Mouse (Mus musculus): ENCODE data around the gene Slc16a13. TPM values are rescaled to one million over a fixed set of nuclear protein-coding genes. Genes with fewer than 3 reads are reported as not detected.

Gene Slc16a13
- polyA plus RNA-seq, 1 experiment from 2014 or later = 10.9 TPM

DNA sequence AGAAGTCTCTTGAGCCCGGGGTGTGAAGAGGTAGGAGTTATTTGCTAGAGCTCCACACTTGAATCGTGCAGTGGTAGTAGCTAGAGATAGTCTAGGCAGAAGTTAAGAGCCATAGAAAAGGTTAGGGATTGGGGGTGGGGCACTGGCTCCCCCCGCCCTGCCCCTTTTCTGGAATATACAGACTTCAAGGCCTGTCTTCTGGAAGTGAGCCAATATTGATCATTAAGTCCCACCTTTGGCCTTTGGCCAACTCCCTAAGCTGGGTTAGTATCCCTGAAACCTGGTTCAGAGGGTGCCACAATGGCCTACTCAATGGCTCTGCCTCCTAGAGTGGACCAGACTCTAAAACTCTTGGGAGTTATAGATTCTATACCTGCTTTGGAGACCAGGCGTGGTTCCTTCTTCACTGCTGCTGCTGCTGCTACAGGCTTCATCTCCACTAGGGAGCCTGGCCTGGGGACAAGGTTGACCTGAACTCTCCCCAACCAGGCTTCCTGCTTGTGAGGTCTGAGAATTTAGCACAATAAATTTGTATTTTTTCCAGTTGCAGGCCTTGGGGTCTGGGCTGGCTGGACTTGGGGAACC is 6.9 kb upstream of the Slc16a13 start:
- H3K27me3 ChIP-seq (ENCODE audit: control insufficient read depth, insufficient read depth, low read length) = peaks cover 51% of the 10 kb centered on the region
- H3K36me3 ChIP-seq (ENCODE audit: control insufficient read depth, insufficient read depth, low read length) = no peaks in the 10 kb centered on the region
- ATAC-seq (ENCODE audit: low FRiP score) = no peak
- no peak overlapping the region for H3K27ac ChIP-seq (ENCODE audit: low read depth, low read length)
- 91% methylated on average over 4 of the region's 4 CpGs for WGBS
- H3K9me3 ChIP-seq (ENCODE audit: control insufficient read depth, low read length) = no peaks in the 10 kb centered on the region
- peaks cover 4% of the 10 kb centered on the region; the same call in 1 of the 2 replicates for H3K4me1 ChIP-seq (replicated peaks; ENCODE audit: control insufficient read depth, insufficient read depth, low read length)
- H3K4me2 ChIP-seq (replicated peaks; ENCODE audit: low read depth, low read length) = no peak overlapping the region
- DNase-seq (ENCODE audit: low spot score) = no peak
- no peak overlapping the region for H3K4me3 ChIP-seq (ENCODE audit: low read depth, low read length)
- H3K9ac ChIP-seq (ENCODE audit: low read depth, low read length) = no peak overlapping the region

DNA sequence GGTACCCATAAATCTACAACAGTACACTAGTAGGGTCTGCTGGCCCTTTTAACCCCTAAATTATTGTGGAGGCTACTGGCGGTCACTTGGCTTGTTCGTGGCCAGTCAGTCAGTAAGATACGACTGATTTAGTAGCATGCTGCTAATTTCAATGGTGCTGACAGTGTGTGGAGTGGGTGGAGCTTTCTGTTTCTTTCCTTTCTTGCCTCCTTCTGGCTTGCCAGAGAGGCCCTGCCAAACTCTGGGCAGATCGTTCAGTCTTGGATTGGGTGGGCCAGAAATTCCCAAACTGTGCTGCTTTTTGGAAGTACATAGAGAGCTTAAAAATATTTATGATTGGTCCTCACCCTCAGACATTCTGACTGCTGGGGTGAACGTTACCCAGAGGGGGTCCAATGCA is 6.3 kb upstream of the Slc16a13 start:
- Histone ChIP-seq H3K4me2 (replicated peaks; ENCODE audit: low read depth, low read length) (no peak overlapping the region), H3K36me3 (ENCODE audit: control insufficient read depth, insufficient read depth, low read length) (no peaks in the 10 kb centered on the region), H3K27me3 (ENCODE audit: control insufficient read depth, insufficient read depth, low read length) (peaks cover 51% of the 10 kb centered on the region), H3K27ac (ENCODE audit: low read depth, low read length) (no peak overlapping the region), H3K4me3 (ENCODE audit: low read depth, low read length) (no peak overlapping the region), H3K9me3 (ENCODE audit: control insufficient read depth, low read length) (no peaks in the 10 kb centered on the region), H3K9ac (ENCODE audit: low read depth, low read length) (no peak overlapping the region), H3K4me1 (replicated peaks; ENCODE audit: control insufficient read depth, insufficient read depth, low read length) (peaks cover 5% of the 10 kb centered on the region; the same call in 1 of the 2 replicates)
- 47% methylated on average over 5 of the region's 5 CpGs for WGBS
- no peak for DNase-seq (ENCODE audit: low spot score)
- no peak for ATAC-seq (ENCODE audit: low FRiP score)

DNA sequence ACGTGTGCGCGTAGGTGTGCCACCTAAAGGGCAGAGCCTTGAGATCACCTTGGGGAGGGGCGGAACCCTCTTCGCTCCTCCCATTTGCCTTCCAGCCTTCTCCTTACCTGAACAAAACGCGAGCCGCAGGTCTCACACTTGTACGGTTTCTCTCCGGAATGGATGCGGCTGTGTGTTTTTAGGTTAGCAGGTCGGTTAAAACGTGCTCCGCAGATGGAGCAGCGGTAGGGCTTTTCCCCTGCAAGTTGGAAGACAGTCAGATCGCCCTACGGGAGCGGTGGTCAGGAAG is 5.7 kb upstream of the Slc16a13 start:
- Histone ChIP-seq H3K27ac (ENCODE audit: low read depth, low read length) (no peak overlapping the region), H3K9ac (ENCODE audit: low read depth, low read length) (no peak overlapping the region; the same call in 1 of the 2 replicates), H3K4me2 (replicated peaks; ENCODE audit: low read depth, low read length) (0 out of 2 replicates have a peak overlapping the region, but pooled peaks have one; percentile 9), H3K36me3 (ENCODE audit: control insufficient read depth, insufficient read depth, low read length) (no peaks in the 10 kb centered on the region), H3K27me3 (ENCODE audit: control insufficient read depth, insufficient read depth, low read length) (peaks cover 51% of the 10 kb centered on the region), H3K4me1 (replicated peaks; ENCODE audit: control insufficient read depth, insufficient read depth, low read length) (peaks cover 7% of the 10 kb centered on the region; the same call in 1 of the 2 replicates), H3K4me3 (ENCODE audit: low read depth, low read length) (peak overlapping the region; percentile 10), H3K9me3 (ENCODE audit: control insufficient read depth, low read length) (no peaks in the 10 kb centered on the region)
- WGBS = 6% methylated on average over 18 of the region's 18 CpGs
- peak; percentile 28 for DNase-seq (ENCODE audit: low spot score)
- no peak for ATAC-seq (ENCODE audit: low FRiP score)

DNA sequence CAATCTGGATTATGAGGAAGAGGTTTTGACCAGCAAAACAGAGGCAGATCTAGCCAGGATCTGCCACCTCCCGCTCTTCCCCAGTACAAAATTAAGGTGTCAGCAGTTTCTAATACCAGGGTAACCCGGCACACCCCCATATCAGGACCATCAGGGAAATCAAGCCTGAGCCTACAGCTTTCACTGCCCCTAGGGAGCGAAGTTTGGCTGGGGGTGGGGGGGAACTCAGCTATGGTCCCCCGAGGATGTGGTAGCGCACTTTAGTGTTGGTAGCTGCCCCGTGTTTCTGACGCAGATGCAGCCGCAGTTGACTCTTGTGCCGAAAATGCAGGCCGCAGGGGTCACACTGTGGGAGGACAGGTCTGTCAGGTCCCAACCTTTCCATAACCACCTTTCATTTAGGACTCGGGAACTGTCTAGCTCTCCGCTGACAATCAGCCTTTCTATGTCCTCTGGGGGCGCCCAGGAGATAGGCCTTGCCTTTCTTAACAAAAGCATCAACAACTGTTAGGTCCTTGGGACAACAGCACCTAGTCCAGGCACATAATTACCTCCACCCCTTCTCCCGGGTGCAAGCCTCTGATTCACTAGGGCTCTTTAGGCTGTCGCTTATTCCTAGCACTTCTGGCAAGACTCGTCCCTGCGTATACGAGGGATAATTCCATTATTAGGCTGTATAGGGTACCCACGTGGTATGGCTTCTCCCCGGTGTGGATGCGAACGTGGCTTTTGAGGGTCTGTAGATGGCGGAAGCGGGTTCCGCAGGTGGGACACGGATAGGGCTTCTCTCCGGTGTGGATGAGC is 5.1 kb upstream of the Slc16a13 start:
- Histone ChIP-seq H3K9me3 (ENCODE audit: control insufficient read depth, low read length) (no peaks in the 10 kb centered on the region), H3K4me1 (replicated peaks; ENCODE audit: control insufficient read depth, insufficient read depth, low read length) (peaks cover 7% of the 10 kb centered on the region; the same call in 1 of the 2 replicates), H3K36me3 (ENCODE audit: control insufficient read depth, insufficient read depth, low read length) (no peaks in the 10 kb centered on the region), H3K4me2 (replicated peaks; ENCODE audit: low read depth, low read length) (peak overlapping the region; percentile 9; the same call in 1 of the 2 replicates), H3K27ac (ENCODE audit: low read depth, low read length) (no peak overlapping the region), H3K27me3 (ENCODE audit: control insufficient read depth, insufficient read depth, low read length) (peaks cover 51% of the 10 kb centered on the region), H3K4me3 (ENCODE audit: low read depth, low read length) (peak overlapping the region; percentile 10), H3K9ac (ENCODE audit: low read depth, low read length) (peak overlapping the region; percentile 9; the same call in 1 of the 2 replicates)
- DNase-seq (ENCODE audit: low spot score) (peak; percentile 37), ATAC-seq (ENCODE audit: low FRiP score) (no peak)
- 20% methylated on average over 27 of the region's 27 CpGs for WGBS

DNA sequence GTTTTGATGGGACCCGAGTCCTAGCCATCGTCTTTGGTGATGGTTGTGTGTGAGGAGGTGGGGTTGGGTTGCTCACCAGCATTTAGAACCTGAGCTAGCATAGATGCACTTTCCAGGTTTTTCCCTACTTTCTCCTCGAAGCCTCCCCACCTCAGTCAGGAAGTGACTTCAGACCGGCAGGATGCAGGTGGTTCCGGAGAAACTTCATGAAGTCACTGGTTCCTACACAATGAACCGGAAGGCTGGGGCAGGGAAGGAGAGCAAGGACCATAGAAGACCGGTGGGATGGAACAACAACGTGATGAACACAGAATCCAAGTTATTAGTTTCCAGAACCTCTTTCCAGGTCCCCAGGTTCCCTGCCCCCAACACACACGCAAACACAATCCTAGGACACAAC is 2.9 kb upstream of the Slc16a13 start:
- no peak overlapping the region for H3K4me2 ChIP-seq (replicated peaks; ENCODE audit: low read depth, low read length)
- H3K27me3 ChIP-seq (ENCODE audit: control insufficient read depth, insufficient read depth, low read length) = peaks cover 35% of the 10 kb centered on the region
- 0 out of 2 replicates have a peak, but pooled peaks cover 3% of the 10 kb centered on the region for H3K4me1 ChIP-seq (replicated peaks; ENCODE audit: control insufficient read depth, insufficient read depth, low read length)
- WGBS = 86% methylated on average over 9 of the region's 9 CpGs
- no peak for ATAC-seq (ENCODE audit: low FRiP score)
- no peak for DNase-seq (ENCODE audit: low spot score)
- no peaks in the 10 kb centered on the region for H3K36me3 ChIP-seq (ENCODE audit: control insufficient read depth, insufficient read depth, low read length)
- no peaks in the 10 kb centered on the region for H3K9me3 ChIP-seq (ENCODE audit: control insufficient read depth, low read length)
- no peak overlapping the region for H3K4me3 ChIP-seq (ENCODE audit: low read depth, low read length)
- no peak overlapping the region for H3K9ac ChIP-seq (ENCODE audit: low read depth, low read length)
- H3K27ac ChIP-seq (ENCODE audit: low read depth, low read length) = no peak overlapping the region

DNA sequence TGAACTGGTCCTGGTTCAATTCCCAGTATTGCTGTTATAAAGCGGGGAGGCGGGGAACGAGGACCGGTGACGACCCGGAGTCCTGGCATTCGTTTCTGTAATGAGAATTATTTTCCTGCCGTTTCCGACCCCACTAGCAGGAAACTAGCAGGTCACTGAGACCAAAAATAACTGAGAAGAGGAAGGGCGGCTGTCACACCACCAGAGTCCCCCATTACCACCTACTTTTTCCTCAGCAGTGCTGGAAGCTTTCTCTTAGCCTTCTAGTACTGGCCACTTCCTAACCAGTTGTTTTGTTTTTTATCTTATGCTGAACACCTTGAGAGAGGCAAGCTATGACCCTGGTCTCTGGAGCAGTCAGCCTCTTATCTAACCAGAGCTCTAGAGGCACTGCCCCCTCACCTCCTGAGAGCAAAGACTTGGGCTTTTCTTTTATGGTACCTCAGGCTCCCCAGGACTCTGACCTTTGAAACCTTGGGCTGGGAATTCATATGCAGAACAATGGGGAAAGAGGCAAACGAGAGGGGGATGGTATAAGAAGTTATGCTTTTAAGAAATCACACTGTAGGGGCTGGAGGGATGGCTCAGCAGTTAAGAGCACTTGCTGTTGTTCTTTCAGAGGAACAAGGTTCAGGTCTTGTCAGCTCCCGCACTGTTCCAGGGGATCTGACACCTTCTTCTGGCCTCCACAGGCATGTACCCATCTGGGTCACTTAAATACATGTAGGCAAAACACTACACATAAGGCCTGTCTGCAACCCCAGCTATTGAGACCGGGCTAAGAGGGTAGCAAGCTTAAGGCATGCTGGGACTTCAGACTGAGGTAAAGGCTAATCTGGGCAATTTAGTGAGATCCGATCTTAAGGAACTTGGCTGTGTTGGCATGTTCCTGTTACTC is 988 bp upstream of the Slc16a13 start:
- ATAC-seq (ENCODE audit: low FRiP score) = no peak
- WGBS = 11% methylated on average over 14 of the region's 14 CpGs
- Histone ChIP-seq H3K4me2 (replicated peaks; ENCODE audit: low read depth, low read length) (peak overlapping the region; percentile 63), H3K27me3 (ENCODE audit: control insufficient read depth, insufficient read depth, low read length) (peaks cover 19% of the 10 kb centered on the region), H3K9ac (ENCODE audit: low read depth, low read length) (peak overlapping the region; percentile 72), H3K4me3 (ENCODE audit: low read depth, low read length) (peak overlapping the region; percentile 52), H3K4me1 (replicated peaks; ENCODE audit: control insufficient read depth, insufficient read depth, low read length) (0 out of 2 replicates have a peak, but pooled peaks cover 5% of the 10 kb centered on the region), H3K27ac (ENCODE audit: low read depth, low read length) (peak overlapping the region; percentile 60), H3K9me3 (ENCODE audit: control insufficient read depth, low read length) (no peaks in the 10 kb centered on the region), H3K36me3 (ENCODE audit: control insufficient read depth, insufficient read depth, low read length) (no peaks in the 10 kb centered on the region)
- DNase-seq (ENCODE audit: low spot score) = no peak

DNA sequence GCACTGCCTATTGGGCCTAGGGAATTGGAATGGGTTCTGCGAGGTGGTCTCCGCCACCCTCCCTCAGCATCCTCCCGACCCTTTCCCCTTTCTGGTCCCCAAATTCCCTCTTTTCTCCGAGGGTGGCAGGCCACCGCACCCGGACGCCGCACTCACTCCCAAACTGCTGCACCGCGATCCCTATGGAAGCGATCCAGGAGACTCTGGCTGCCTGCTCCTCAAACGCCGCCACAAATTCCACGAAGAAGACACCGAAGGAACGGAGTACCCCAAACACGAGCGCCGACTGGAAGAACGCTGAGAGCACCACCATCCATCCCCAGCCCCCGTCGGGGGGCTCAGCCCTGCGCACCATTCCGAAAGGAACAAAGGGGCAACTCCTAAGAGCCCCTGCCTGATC is 541 bp downstream of the Slc16a13 start:
- Histone ChIP-seq H3K9ac (ENCODE audit: low read depth, low read length) (peak overlapping the region; percentile 76), H3K36me3 (ENCODE audit: control insufficient read depth, insufficient read depth, low read length) (no peaks in the 10 kb centered on the region), H3K9me3 (ENCODE audit: control insufficient read depth, low read length) (no peaks in the 10 kb centered on the region), H3K27me3 (ENCODE audit: control insufficient read depth, insufficient read depth, low read length) (peaks cover 19% of the 10 kb centered on the region), H3K4me3 (ENCODE audit: low read depth, low read length) (peak overlapping the region; percentile 52), H3K27ac (ENCODE audit: low read depth, low read length) (peak overlapping the region; percentile 74), H3K4me1 (replicated peaks; ENCODE audit: control insufficient read depth, insufficient read depth, low read length) (0 out of 2 replicates have a peak, but pooled peaks cover 5% of the 10 kb centered on the region), H3K4me2 (replicated peaks; ENCODE audit: low read depth, low read length) (peak overlapping the region; percentile 63)
- no peak for DNase-seq (ENCODE audit: low spot score)
- ATAC-seq (ENCODE audit: low FRiP score) = no peak
- WGBS = under 1% methylated on average over 24 of the region's 24 CpGs

DNA sequence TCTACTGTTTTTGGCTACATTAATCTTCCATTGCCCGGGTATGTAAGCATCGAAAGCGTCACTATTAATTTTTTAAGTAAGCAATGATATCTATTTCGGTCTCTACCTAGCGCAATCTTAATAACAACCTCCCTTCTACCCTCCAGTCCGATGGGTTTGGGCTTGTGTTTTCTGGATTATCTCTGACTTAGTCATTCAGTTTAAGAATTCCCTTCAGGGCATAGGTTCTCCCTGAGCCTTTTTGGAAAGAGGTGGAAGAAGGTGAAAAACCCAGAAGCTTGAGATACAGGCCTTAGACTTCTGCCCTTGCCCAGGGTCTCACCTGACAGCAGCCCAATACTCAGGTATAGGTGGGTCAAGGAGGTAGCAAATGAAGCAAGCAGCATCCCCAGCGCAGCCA is 991 bp downstream of the Slc16a13 start:
- peak overlapping the region; percentile 76 for H3K9ac ChIP-seq (ENCODE audit: low read depth, low read length)
- no peaks in the 10 kb centered on the region for H3K9me3 ChIP-seq (ENCODE audit: control insufficient read depth, low read length)
- H3K4me2 ChIP-seq (replicated peaks; ENCODE audit: low read depth, low read length) = peak overlapping the region; percentile 63
- WGBS = 63% methylated on average over 7 of the region's 7 CpGs
- H3K27ac ChIP-seq (ENCODE audit: low read depth, low read length) = no peak overlapping the region
- H3K4me1 ChIP-seq (replicated peaks; ENCODE audit: control insufficient read depth, insufficient read depth, low read length) = peaks cover 5% of the 10 kb centered on the region; the same call in 1 of the 2 replicates
- no peaks in the 10 kb centered on the region for H3K36me3 ChIP-seq (ENCODE audit: control insufficient read depth, insufficient read depth, low read length)
- peaks cover 21% of the 10 kb centered on the region for H3K27me3 ChIP-seq (ENCODE audit: control insufficient read depth, insufficient read depth, low read length)
- no peak for DNase-seq (ENCODE audit: low spot score)
- ATAC-seq (ENCODE audit: low FRiP score) = no peak
- H3K4me3 ChIP-seq (ENCODE audit: low read depth, low read length) = peak overlapping the region; percentile 52

Measured in hindbrain, embryonic 11.5 days (tissue).